Mouse (Mus musculus) lung, adult 2 months (tissue): Measurements from ENCODE around the gene Cat.

Experiments
- CTCF ChIP-seq: fragments of 200-500 bp; IDR thresholded peaks from 2 replicates; pipeline ENCODE4 v1.5.1; 2011; ENCODE audit warnings: mild to moderate bottlenecking, low read length, control low read depth; ENCODE audit not compliant: insufficient read depth
- POLR2A ChIP-seq: fragments of 200-500 bp; IDR thresholded peaks from 2 replicates; pipeline ENCODE4 v1.6.1; 2011; ENCODE audit warnings: low read depth, mild to moderate bottlenecking, control low read depth, low read length, borderline replicate concordance; ENCODE audit errors: extremely low read depth

- no peak for TF ChIP-seq CTCF
- no peak for TF ChIP-seq POLR2A
Observed at GRCm38 (mm10) chr2:103476180-103476579, 8.8 kb downstream of the Cat start.
